Mouse (Mus musculus) bone marrow, adult 2 months (tissue): ENCODE measurements around the gene Dgkb.

Experiments used
- CTCF ChIP-seq: fragments of 200-500 bp; IDR thresholded peaks from 2 replicates; pipeline ENCODE4 v1.5.1; 2011; ENCODE audit warnings: low read length, control low read depth; ENCODE audit not compliant: control insufficient read depth, insufficient read depth
- POLR2A ChIP-seq: fragments of 200-500 bp; IDR thresholded peaks from 2 replicates; pipeline ENCODE4 v1.6.1; 2011; ENCODE audit warnings: low read depth, mild to moderate bottlenecking, control low read depth, low read length, borderline replicate concordance; ENCODE audit not compliant: control insufficient read depth

DNA sequence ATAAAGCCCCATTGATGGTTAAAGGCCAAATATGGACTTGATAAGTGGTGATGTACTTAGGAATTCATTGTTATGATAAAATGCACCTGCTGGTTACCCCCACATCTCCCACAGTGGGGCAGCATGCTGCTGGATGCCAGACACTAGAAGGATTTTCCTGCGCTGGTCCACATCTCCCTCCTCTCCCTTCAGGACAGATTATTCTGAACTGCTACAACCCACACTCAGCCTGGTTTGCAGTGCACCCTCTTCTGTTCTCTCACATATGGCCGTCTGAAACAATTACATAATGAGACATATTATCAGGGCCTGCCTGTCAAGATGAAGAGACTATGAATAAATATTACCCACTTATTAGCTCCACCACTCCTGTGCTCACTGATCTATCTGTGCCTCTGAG is 780.6 kb downstream of the Dgkb start:
- TF ChIP-seq POLR2A (no peak), CTCF (no peak)
